Mouse (Mus musculus): ENCODE data around the gene Rgs5.

Gene Rgs5

GRCm38 (mm10) chr1:169655256-169655655 lies at the start of gene Rgs5:
Gene Rgs5 (plus strand): TSS chr1:169655501.
- DNase-seq (ENCODE audit: extremely low spot score, low read depth, low spot score), result no peak

- DNase-seq (ENCODE audit: extremely low spot score, low read depth, low spot score), result no peak
Measured at GRCm38 (mm10) chr1:169606164-169606563, 49.1 kb upstream of the Rgs5 start.

- no peak for DNase-seq (ENCODE audit: extremely low spot score, low read depth, low spot score)
Measured at GRCm38 (mm10) chr1:169629738-169630137, 25.6 kb upstream of the Rgs5 start.

GRCm38 (mm10) chr1:169637251-169637750 lies 18.0 kb upstream of the Rgs5 start:
- no peak for DNase-seq (ENCODE audit: extremely low spot score, low read depth, low spot score)

- DNase-seq (ENCODE audit: extremely low spot score, low read depth, low spot score), result no peak
Measured at GRCm38 (mm10) chr1:169644884-169645653, 10.2 kb upstream of the Rgs5 start.

- DNase-seq (ENCODE audit: extremely low spot score, low read depth, low spot score), result no peak
Measured at GRCm38 (mm10) chr1:169659479-169659878, 4.2 kb downstream of the Rgs5 start.

GRCm38 (mm10) chr1:169667328-169667727 lies 12.0 kb downstream of the Rgs5 start:
- no peak for DNase-seq (ENCODE audit: extremely low spot score, low read depth, low spot score)

- no peak for DNase-seq (ENCODE audit: extremely low spot score, low read depth, low spot score)
Measured at GRCm38 (mm10) chr1:169670705-169671104, 15.4 kb downstream of the Rgs5 start.

- DNase-seq (ENCODE audit: extremely low spot score, low read depth, low spot score), result no peak
Measured at GRCm38 (mm10) chr1:169671801-169672200, 16.5 kb downstream of the Rgs5 start.

- no peak for DNase-seq (ENCODE audit: extremely low spot score, low read depth, low spot score)
Measured at GRCm38 (mm10) chr1:169672272-169672671, 17.0 kb downstream of the Rgs5 start.

- DNase-seq (ENCODE audit: extremely low spot score, low read depth, low spot score), result no peak
Measured at GRCm38 (mm10) chr1:169674116-169674515, 18.8 kb downstream of the Rgs5 start.

- no peak for DNase-seq (ENCODE audit: extremely low spot score, low read depth, low spot score)
Measured at GRCm38 (mm10) chr1:169676751-169677150, 21.4 kb downstream of the Rgs5 start.

- no peak for DNase-seq (ENCODE audit: extremely low spot score, low read depth, low spot score)
Measured at GRCm38 (mm10) chr1:169680455-169681208, 25.3 kb downstream of the Rgs5 start.

- DNase-seq (ENCODE audit: extremely low spot score, low read depth, low spot score), result no peak
Measured at GRCm38 (mm10) chr1:169682775-169683497, 27.6 kb downstream of the Rgs5 start.

GRCm38 (mm10) chr1:169685257-169685656 lies 30.0 kb downstream of the Rgs5 start:
- no peak for DNase-seq (ENCODE audit: extremely low spot score, low read depth, low spot score)

- DNase-seq (ENCODE audit: extremely low spot score, low read depth, low spot score), result no peak
Measured at GRCm38 (mm10) chr1:169693040-169693439, 37.7 kb downstream of the Rgs5 start.

GRCm38 (mm10) chr1:169693537-169693936 lies 38.2 kb downstream of the Rgs5 start:
- DNase-seq (ENCODE audit: extremely low spot score, low read depth, low spot score), result no peak

GRCm38 (mm10) chr1:169695356-169695755 lies 40.1 kb downstream of the Rgs5 start:
- no peak for DNase-seq (ENCODE audit: extremely low spot score, low read depth, low spot score)

- no peak for DNase-seq (ENCODE audit: extremely low spot score, low read depth, low spot score)
Measured at GRCm38 (mm10) chr1:169697236-169697635, 41.9 kb downstream of the Rgs5 start.

- DNase-seq (ENCODE audit: extremely low spot score, low read depth, low spot score), result no peak
Measured at GRCm38 (mm10) chr1:169699184-169699583, 43.9 kb downstream of the Rgs5 start.

- DNase-seq (ENCODE audit: extremely low spot score, low read depth, low spot score), result no peak
Measured at GRCm38 (mm10) chr1:169704395-169705087, 49.2 kb downstream of the Rgs5 start.

Data from hindlimb bud, embryonic 11.5 days (tissue).